Mouse (Mus musculus) CH12.LX (cell line): ENCODE measurements around the gene Znrf3. TPM values are rescaled to one million over a fixed set of nuclear protein-coding genes. Genes with fewer than 3 reads are reported as not detected.

Experiments used
- DNase-seq: peaks from one replicate; pipeline ENCODE4 v3.0.0-alpha.2; 2013; ENCODE audit errors: extremely low read depth
- H3K27ac ChIP-seq: 2 replicates; pipeline ENCODE4 v1.5.1; 2012; ENCODE audit warnings: low read depth, mild to moderate bottlenecking, control low read depth, moderate library complexity; ENCODE audit not compliant: insufficient read depth
- H3K27me3 ChIP-seq: replicated peaks from 2 replicates; pipeline ENCODE3; 2012; ENCODE audit warnings: inconsistent platforms
- H3K36me3 ChIP-seq, 2 experiments: replicated peaks in 1 of 2; 2 replicates each; pipeline versions ENCODE3 to v1.6.1; 2012; ENCODE audit warnings: inconsistent platforms in 1 of 2, low read length in 1 of 2, mild to moderate bottlenecking in 1 of 2, mixed read lengths in 1 of 2, moderate library complexity in 1 of 2; ENCODE audit not compliant: control insufficient read depth in 1 of 2, insufficient read depth in 1 of 2
- H3K4me1 ChIP-seq, 2 experiments: 2 replicates each; pipeline ENCODE4 v1.6.1; 2012; ENCODE audit warnings: inconsistent platforms in 1 of 2, moderate library complexity in 1 of 2; ENCODE audit not compliant: insufficient read depth in 2 of 2, control insufficient read depth in 1 of 2
- H3K4me2 ChIP-seq: 2 replicates; pipeline ENCODE4 v1.6.1; 2012; ENCODE audit warnings: low read depth, mild to moderate bottlenecking, control low read depth; ENCODE audit not compliant: poor library complexity, insufficient read depth, severe bottlenecking
- H3K4me3 ChIP-seq, 3 experiments: fragments of 150-350 bp in 1 of 3; sonication (generic) in 1 of 3; replicated peaks in 1 of 3; 2 replicates each; pipeline versions ENCODE3 to v1.5.1; 2011 to 2012; ENCODE audit warnings: low read depth in 2 of 3, low read length in 2 of 3, mild to moderate bottlenecking in 2 of 3, moderate library complexity in 2 of 3, control low read depth in 1 of 3, improper control_type of control experiment in 1 of 3, inconsistent platforms in 1 of 3, mixed read lengths in 1 of 3; ENCODE audit not compliant: poor library complexity in 1 of 3
- H3K79me2 ChIP-seq: replicated peaks from 2 replicates; pipeline ENCODE4 v1.6.1; 2012; ENCODE audit warnings: mild to moderate bottlenecking, moderate library complexity; ENCODE audit not compliant: control insufficient read depth, poor library complexity, insufficient read depth, severe bottlenecking; ENCODE audit errors: extremely low read depth
- H3K9ac ChIP-seq: 2 replicates; pipeline ENCODE4 v1.6.1; 2012; ENCODE audit warnings: low read depth, mild to moderate bottlenecking, control low read depth, moderate library complexity; ENCODE audit not compliant: insufficient read depth
- H3K9me3 ChIP-seq: replicated peaks from 2 replicates; pipeline ENCODE3; 2012; ENCODE audit warnings: low read length, inconsistent platforms, mixed read lengths
- BHLHE40 ChIP-seq: IDR thresholded peaks from 2 replicates; pipeline ENCODE4 v1.6.1; 2011; ENCODE audit warnings: mild to moderate bottlenecking, low read depth, low read length, improper control_type of control experiment
- CHD1 ChIP-seq: IDR thresholded peaks from 2 replicates; pipeline ENCODE4 v1.6.1; 2012; ENCODE audit warnings: low read depth, low read length, improper control_type of control experiment, inconsistent platforms
- CHD2 ChIP-seq: IDR thresholded peaks from 2 replicates; pipeline ENCODE4 v1.6.1; 2011; ENCODE audit warnings: low read length, improper control_type of control experiment
- CTCF ChIP-seq, 2 experiments: IDR thresholded peaks in 1 of 2; conservative IDR thresholded peaks in 1 of 2; 2 replicates each; pipeline ENCODE4 v1.5.1; 2011 to 2012; ENCODE audit warnings: low read depth in 2 of 2, low read length in 2 of 2, improper control_type of control experiment in 1 of 2, inconsistent platforms in 1 of 2, mild to moderate bottlenecking in 1 of 2, moderate library complexity in 1 of 2
- E2F4 ChIP-seq: IDR thresholded peaks from 2 replicates; pipeline ENCODE4 v1.6.1; 2011; ENCODE audit warnings: low read depth, low read length, improper control_type of control experiment; ENCODE audit not compliant: insufficient replicate concordance
- ELF1 ChIP-seq: IDR thresholded peaks from 2 replicates; pipeline ENCODE4 v1.6.1; 2014; ENCODE audit warnings: low read depth, mild to moderate bottlenecking, inconsistent platforms, low read length, improper control_type of control experiment
- EP300 ChIP-seq: IDR thresholded peaks from 2 replicates; pipeline ENCODE4 v1.6.1; 2011; ENCODE audit warnings: low read length, improper control_type of control experiment
- ETS1 ChIP-seq: conservative IDR thresholded peaks from 2 replicates; pipeline ENCODE4 v1.6.1; 2012; ENCODE audit warnings: low read depth, mild to moderate bottlenecking, inconsistent platforms, low read length, improper control_type of control experiment, moderate library complexity
- GABPA ChIP-seq: IDR thresholded peaks from 2 replicates; pipeline ENCODE4 v1.6.1; 2012; ENCODE audit warnings: low read depth, low read length, improper control_type of control experiment, inconsistent platforms; ENCODE audit not compliant: insufficient replicate concordance
- HCFC1 ChIP-seq: IDR thresholded peaks from 2 replicates; pipeline ENCODE4 v1.6.1; 2012; ENCODE audit warnings: low read depth, mild to moderate bottlenecking, inconsistent platforms, low read length, improper control_type of control experiment
- IRF4 ChIP-seq: IDR thresholded peaks from 2 replicates; pipeline ENCODE4 v1.6.1; 2014; ENCODE audit warnings: low read depth, mild to moderate bottlenecking, inconsistent platforms, low read length, improper control_type of control experiment
- JUN ChIP-seq: IDR thresholded peaks from 2 replicates; pipeline ENCODE4 v1.6.1; 2011; ENCODE audit warnings: low read depth, mild to moderate bottlenecking, low read length, improper control_type of control experiment, moderate library complexity; ENCODE audit not compliant: insufficient read depth
- JUND ChIP-seq: conservative IDR thresholded peaks from 2 replicates; pipeline ENCODE4 v1.6.1; 2011; ENCODE audit warnings: low read depth, low read length, improper control_type of control experiment
- KAT2A ChIP-seq: IDR thresholded peaks from 2 replicates; pipeline ENCODE4 v1.6.1; 2012; ENCODE audit warnings: low read length, improper control_type of control experiment, inconsistent platforms; ENCODE audit not compliant: insufficient replicate concordance
- MAFK ChIP-seq: IDR thresholded peaks from 2 replicates; pipeline ENCODE4 v1.6.1; 2011; ENCODE audit warnings: low read length, improper control_type of control experiment; ENCODE audit not compliant: insufficient replicate concordance
- MAX ChIP-seq: IDR thresholded peaks from 2 replicates; pipeline ENCODE4 v1.6.1; 2011; ENCODE audit warnings: low read length, improper control_type of control experiment
- MAZ ChIP-seq: IDR thresholded peaks from 2 replicates; pipeline ENCODE4 v1.6.1; 2012; ENCODE audit warnings: low read depth, mild to moderate bottlenecking, inconsistent platforms, low read length, improper control_type of control experiment, moderate library complexity
- MEF2A ChIP-seq: IDR thresholded peaks from 2 replicates; pipeline ENCODE4 v1.6.1; 2014; ENCODE audit warnings: low read depth, mild to moderate bottlenecking, inconsistent platforms, low read length, improper control_type of control experiment, borderline replicate concordance
- MXI1 ChIP-seq: IDR thresholded peaks from 2 replicates; pipeline ENCODE4 v1.6.1; 2011; ENCODE audit warnings: mild to moderate bottlenecking, low read depth, low read length, improper control_type of control experiment
- MYC ChIP-seq: IDR thresholded peaks from 2 replicates; pipeline ENCODE4 v1.6.1; 2011; ENCODE audit warnings: low read depth, mild to moderate bottlenecking, improper control_type of control experiment, low read length
- NELFE ChIP-seq: IDR thresholded peaks from 2 replicates; pipeline ENCODE4 v1.6.1; 2011; ENCODE audit warnings: low read depth, low read length, improper control_type of control experiment
- NRF1 ChIP-seq: IDR thresholded peaks from 2 replicates; pipeline ENCODE4 v1.6.1; 2014; ENCODE audit warnings: low read depth, mild to moderate bottlenecking, inconsistent platforms, low read length, improper control_type of control experiment, moderate library complexity
- PAX5 ChIP-seq: IDR thresholded peaks from 2 replicates; pipeline ENCODE4 v1.6.1; 2012; ENCODE audit warnings: low read length, inconsistent platforms, mixed read lengths
- POLR2A ChIP-seq: IDR thresholded peaks from 2 replicates; pipeline ENCODE4 v1.6.1; 2011; ENCODE audit warnings: low read depth, mild to moderate bottlenecking, improper control_type of control experiment, low read length
- POLR2AphosphoS2 ChIP-seq: IDR thresholded peaks from 2 replicates; pipeline ENCODE4 v1.6.1; 2011; ENCODE audit warnings: low read depth, low read length, improper control_type of control experiment
- RAD21 ChIP-seq: IDR thresholded peaks from 2 replicates; pipeline ENCODE4 v1.6.1; 2011; ENCODE audit warnings: low read depth, mild to moderate bottlenecking, low read length, improper control_type of control experiment, moderate library complexity
- RCOR1 ChIP-seq: conservative IDR thresholded peaks from 2 replicates; pipeline ENCODE4 v1.6.1; 2012; ENCODE audit warnings: low read depth, mild to moderate bottlenecking, inconsistent platforms, low read length, improper control_type of control experiment
- SIN3A ChIP-seq: IDR thresholded peaks from 2 replicates; pipeline ENCODE4 v1.6.1; 2012; ENCODE audit warnings: low read length, improper control_type of control experiment, inconsistent platforms
- SMC3 ChIP-seq: IDR thresholded peaks from 2 replicates; pipeline ENCODE4 v1.6.1; 2011; ENCODE audit warnings: low read depth, low read length, improper control_type of control experiment
- TBP ChIP-seq: conservative IDR thresholded peaks from 2 replicates; pipeline ENCODE4 v1.6.1; 2011; ENCODE audit warnings: low read depth, low read length, improper control_type of control experiment
- TCF12 ChIP-seq: IDR thresholded peaks from 2 replicates; pipeline ENCODE4 v1.6.1; 2014; ENCODE audit warnings: low read depth, mild to moderate bottlenecking, inconsistent platforms, low read length, improper control_type of control experiment
- UBTF ChIP-seq: IDR thresholded peaks from 2 replicates; pipeline ENCODE4 v1.6.1; 2012; ENCODE audit warnings: low read depth, mild to moderate bottlenecking, inconsistent platforms, low read length, improper control_type of control experiment, moderate library complexity
- USF1 ChIP-seq: IDR thresholded peaks from 2 replicates; pipeline ENCODE4 v1.6.1; 2014; ENCODE audit warnings: low read depth, mild to moderate bottlenecking, inconsistent platforms, low read length, improper control_type of control experiment
- USF2 ChIP-seq: conservative IDR thresholded peaks from 2 replicates; pipeline ENCODE4 v1.6.1; 2011; ENCODE audit warnings: low read depth, low read length, improper control_type of control experiment
- ZC3H11A ChIP-seq: IDR thresholded peaks from 2 replicates; pipeline ENCODE4 v1.6.1; 2012; ENCODE audit warnings: low read depth, mild to moderate bottlenecking, inconsistent platforms, low read length, improper control_type of control experiment
- ZKSCAN1 ChIP-seq: IDR thresholded peaks from 2 replicates; pipeline ENCODE4 v1.6.1; 2012; ENCODE audit warnings: low read depth, inconsistent platforms, low read length, improper control_type of control experiment, borderline replicate concordance
- ZMIZ1 ChIP-seq: IDR thresholded peaks from 2 replicates; pipeline ENCODE4 v1.6.1; 2012; ENCODE audit warnings: low read depth, mild to moderate bottlenecking, inconsistent platforms, low read length, improper control_type of control experiment
- ZNF384 ChIP-seq: IDR thresholded peaks from 2 replicates; pipeline ENCODE4 v1.6.1; 2012; ENCODE audit warnings: low read depth, low read length, improper control_type of control experiment, inconsistent platforms
- dilution Hi-C: fragments of 300-500 bp; cut with MboI; formaldehyde crosslinking; loops from 2 replicates; pipeline ENCODE4 v1.14.3; 2020; ENCODE audit warnings: low sequenced_read_pairs; ENCODE audit not compliant: extremely low pct_unique_long_range_greater_than_20kb, extremely low pct_ligation_motif_present
- in situ Hi-C: fragments of 300-500 bp; cut with MboI; formaldehyde crosslinking; loops from 3 replicates; pipeline ENCODE4 v1.14.3; 2019; ENCODE audit warnings: low sequenced_read_pairs, low pct_ligation_motif_present, low pct_unique_long_range_greater_than_20kb, mixed read lengths
- polyA plus RNA-seq: library from polyadenylated mRNA; unstranded; fragments of >175 nt; gene quantifications from 2 replicates; pipeline ENCODE4 v1.2.1, GENCODE M21; 2012; ENCODE audit warnings: low read depth; ENCODE audit not compliant: insufficient read length
- total RNA-seq, 2 experiments: library from RNA; depleted of rRNA; stranded (reverse); fragments of 300-350 nt in 1 of 2; fragments of >200 nt in 1 of 2; gene quantifications; 2 replicates each; pipeline ENCODE4 v1.2.3; 2012 to 2014

Znrf3 gene
- total and polyA plus RNA-seq, 3 experiments: 1.1 to 2.7 (median 1.3) TPM

- peaks cover 11% of the 10 kb centered on the region for H3K27me3 ChIP-seq
- no peaks in the 10 kb centered on the region for H3K79me2 ChIP-seq
- dilution Hi-C loops (no loop called here), in situ Hi-C loops (no loop called here)
- H3K4me2 ChIP-seq: peak within 1 kb of the TSS; percentile 73
- DNase-seq: peak; percentile 91
- H3K4me3 ChIP-seq: peak within 1 kb of the TSS; percentile 67 to 90 (median 79)
- peaks cover 2% of the 10 kb centered on the region for H3K9me3 ChIP-seq
- H3K36me3 ChIP-seq: no peaks in the 10 kb centered on the region
- peak within 1 kb of the TSS; percentile 71 for H3K9ac ChIP-seq
- H3K27ac ChIP-seq: no peak within 1 kb of the TSS
- H3K4me1 ChIP-seq: peaks cover 15 to 40% of the 10 kb centered on the region in 2 experiments
- no peak for TF ChIP-seq JUND
- peak; percentile 52; the same call in 1 of the 2 replicates for TF ChIP-seq MAX
- no peak for TF ChIP-seq KAT2A
- TF ChIP-seq SMC3: no peak
- TF ChIP-seq RAD21: no peak
- peak; percentile 47; the same call in 1 of the 2 replicates for TF ChIP-seq MEF2A
- no peak for TF ChIP-seq EP300
- no peak; the same call in 1 of the 2 replicates for TF ChIP-seq ELF1
- TF ChIP-seq ZC3H11A: no peak
- TF ChIP-seq HCFC1: peak; percentile 21; the same call in 1 of the 2 replicates
- no peak for TF ChIP-seq ETS1
- TF ChIP-seq NRF1: peak; percentile 96
- TF ChIP-seq USF1: no peak
- TF ChIP-seq ZMIZ1: peak; percentile 52; the same call in 1 of the 2 replicates
- no peak for TF ChIP-seq TCF12
- no peak; the same call in 1 of the 2 replicates for TF ChIP-seq MAZ
- peak; percentile 54 for TF ChIP-seq NELFE
- no peak for TF ChIP-seq ZNF384
- peak; percentile 68; the same call in 1 of the 2 replicates for TF ChIP-seq MYC
- TF ChIP-seq MAFK: no peak
- no peak for TF ChIP-seq GABPA
- peak; percentile 26; the same call in 1 of the 2 replicates for TF ChIP-seq SIN3A
- no peak for TF ChIP-seq IRF4
- TF ChIP-seq CTCF (conservative IDR thresholded peaks at IDR 0.05 in 1 of 2, IDR thresholded peaks at IDR 0.05 in 1 of 2; ENCODE audit: low read depth in 2 of 2, low read length in 2 of 2): no peak
- TF ChIP-seq USF2: no peak
- peak; percentile 68 for TF ChIP-seq POLR2A
- TF ChIP-seq POLR2AphosphoS2: no peak
- TF ChIP-seq ZKSCAN1: no peak
- no peak; the same call in 1 of the 2 replicates for TF ChIP-seq UBTF
- TF ChIP-seq MXI1: peak; percentile 86
- no peak for TF ChIP-seq JUN
- TF ChIP-seq PAX5: no peak
- TF ChIP-seq RCOR1: no peak
- peak; percentile 77 for TF ChIP-seq BHLHE40
- TF ChIP-seq TBP: no peak
- TF ChIP-seq CHD2: 0 out of 2 replicates have a peak, but pooled peaks have one; percentile 20
- TF ChIP-seq E2F4: no peak
- no peak for TF ChIP-seq CHD1
- TF ChIP-seq, all 38 proteins: peak for 12
Measured at GRCm38 (mm10) chr11:5261508-5262392, 182.9 kb downstream of the Znrf3 start, which contains the start of gene Kremen1. Gene Kremen1, minus strand, starts transcription at chr11:5261558.
